Mouse (Mus musculus) CH12.LX (cell line): ENCODE results near the gene Rad54l2. TPM values are rescaled to one million over a fixed set of nuclear protein-coding genes. Genes with fewer than 3 reads are reported as not detected.

Experiments
- DNase-seq: peaks from one replicate; pipeline ENCODE4 v3.0.0-alpha.2; 2013; ENCODE audit errors: extremely low read depth
- H3K27ac ChIP-seq: 2 replicates; pipeline ENCODE4 v1.5.1; 2012; ENCODE audit warnings: low read depth, mild to moderate bottlenecking, control low read depth, moderate library complexity; ENCODE audit not compliant: insufficient read depth
- H3K27me3 ChIP-seq: replicated peaks from 2 replicates; pipeline ENCODE3; 2012; ENCODE audit warnings: inconsistent platforms
- H3K36me3 ChIP-seq, 2 experiments: replicated peaks in 1 of 2; 2 replicates each; pipeline versions ENCODE3 to v1.6.1; 2012; ENCODE audit warnings: inconsistent platforms in 1 of 2, low read length in 1 of 2, mild to moderate bottlenecking in 1 of 2, mixed read lengths in 1 of 2, moderate library complexity in 1 of 2; ENCODE audit not compliant: control insufficient read depth in 1 of 2, insufficient read depth in 1 of 2
- H3K4me1 ChIP-seq, 2 experiments: 2 replicates each; pipeline ENCODE4 v1.6.1; 2012; ENCODE audit warnings: inconsistent platforms in 1 of 2, moderate library complexity in 1 of 2; ENCODE audit not compliant: insufficient read depth in 2 of 2, control insufficient read depth in 1 of 2
- H3K4me2 ChIP-seq: 2 replicates; pipeline ENCODE4 v1.6.1; 2012; ENCODE audit warnings: low read depth, mild to moderate bottlenecking, control low read depth; ENCODE audit not compliant: poor library complexity, insufficient read depth, severe bottlenecking
- H3K4me3 ChIP-seq, 3 experiments: fragments of 150-350 bp in 1 of 3; sonication (generic) in 1 of 3; replicated peaks in 1 of 3; 2 replicates each; pipeline versions ENCODE3 to v1.5.1; 2011 to 2012; ENCODE audit warnings: low read depth in 2 of 3, low read length in 2 of 3, mild to moderate bottlenecking in 2 of 3, moderate library complexity in 2 of 3, control low read depth in 1 of 3, improper control_type of control experiment in 1 of 3, inconsistent platforms in 1 of 3, mixed read lengths in 1 of 3; ENCODE audit not compliant: poor library complexity in 1 of 3
- H3K79me2 ChIP-seq: replicated peaks from 2 replicates; pipeline ENCODE4 v1.6.1; 2012; ENCODE audit warnings: mild to moderate bottlenecking, moderate library complexity; ENCODE audit not compliant: control insufficient read depth, poor library complexity, insufficient read depth, severe bottlenecking; ENCODE audit errors: extremely low read depth
- H3K9ac ChIP-seq: 2 replicates; pipeline ENCODE4 v1.6.1; 2012; ENCODE audit warnings: low read depth, mild to moderate bottlenecking, control low read depth, moderate library complexity; ENCODE audit not compliant: insufficient read depth
- H3K9me3 ChIP-seq: replicated peaks from 2 replicates; pipeline ENCODE3; 2012; ENCODE audit warnings: low read length, inconsistent platforms, mixed read lengths
- BHLHE40 ChIP-seq: IDR thresholded peaks from 2 replicates; pipeline ENCODE4 v1.6.1; 2011; ENCODE audit warnings: mild to moderate bottlenecking, low read depth, low read length, improper control_type of control experiment
- CHD2 ChIP-seq: IDR thresholded peaks from 2 replicates; pipeline ENCODE4 v1.6.1; 2011; ENCODE audit warnings: low read length, improper control_type of control experiment
- CTCF ChIP-seq, 2 experiments: IDR thresholded peaks in 1 of 2; conservative IDR thresholded peaks in 1 of 2; 2 replicates each; pipeline ENCODE4 v1.5.1; 2011 to 2012; ENCODE audit warnings: low read depth in 2 of 2, low read length in 2 of 2, improper control_type of control experiment in 1 of 2, inconsistent platforms in 1 of 2, mild to moderate bottlenecking in 1 of 2, moderate library complexity in 1 of 2
- E2F4 ChIP-seq: IDR thresholded peaks from 2 replicates; pipeline ENCODE4 v1.6.1; 2011; ENCODE audit warnings: low read depth, low read length, improper control_type of control experiment; ENCODE audit not compliant: insufficient replicate concordance
- ETS1 ChIP-seq: conservative IDR thresholded peaks from 2 replicates; pipeline ENCODE4 v1.6.1; 2012; ENCODE audit warnings: low read depth, mild to moderate bottlenecking, inconsistent platforms, low read length, improper control_type of control experiment, moderate library complexity
- GABPA ChIP-seq: IDR thresholded peaks from 2 replicates; pipeline ENCODE4 v1.6.1; 2012; ENCODE audit warnings: low read depth, low read length, improper control_type of control experiment, inconsistent platforms; ENCODE audit not compliant: insufficient replicate concordance
- HCFC1 ChIP-seq: IDR thresholded peaks from 2 replicates; pipeline ENCODE4 v1.6.1; 2012; ENCODE audit warnings: low read depth, mild to moderate bottlenecking, inconsistent platforms, low read length, improper control_type of control experiment
- JUN ChIP-seq: IDR thresholded peaks from 2 replicates; pipeline ENCODE4 v1.6.1; 2011; ENCODE audit warnings: low read depth, mild to moderate bottlenecking, low read length, improper control_type of control experiment, moderate library complexity; ENCODE audit not compliant: insufficient read depth
- JUND ChIP-seq: conservative IDR thresholded peaks from 2 replicates; pipeline ENCODE4 v1.6.1; 2011; ENCODE audit warnings: low read depth, low read length, improper control_type of control experiment
- KAT2A ChIP-seq: IDR thresholded peaks from 2 replicates; pipeline ENCODE4 v1.6.1; 2012; ENCODE audit warnings: low read length, improper control_type of control experiment, inconsistent platforms; ENCODE audit not compliant: insufficient replicate concordance
- MAFK ChIP-seq: IDR thresholded peaks from 2 replicates; pipeline ENCODE4 v1.6.1; 2011; ENCODE audit warnings: low read length, improper control_type of control experiment; ENCODE audit not compliant: insufficient replicate concordance
- MAX ChIP-seq: IDR thresholded peaks from 2 replicates; pipeline ENCODE4 v1.6.1; 2011; ENCODE audit warnings: low read length, improper control_type of control experiment
- MXI1 ChIP-seq: IDR thresholded peaks from 2 replicates; pipeline ENCODE4 v1.6.1; 2011; ENCODE audit warnings: mild to moderate bottlenecking, low read depth, low read length, improper control_type of control experiment
- MYC ChIP-seq: IDR thresholded peaks from 2 replicates; pipeline ENCODE4 v1.6.1; 2011; ENCODE audit warnings: low read depth, mild to moderate bottlenecking, improper control_type of control experiment, low read length
- NELFE ChIP-seq: IDR thresholded peaks from 2 replicates; pipeline ENCODE4 v1.6.1; 2011; ENCODE audit warnings: low read depth, low read length, improper control_type of control experiment
- NRF1 ChIP-seq: IDR thresholded peaks from 2 replicates; pipeline ENCODE4 v1.6.1; 2014; ENCODE audit warnings: low read depth, mild to moderate bottlenecking, inconsistent platforms, low read length, improper control_type of control experiment, moderate library complexity
- PAX5 ChIP-seq: IDR thresholded peaks from 2 replicates; pipeline ENCODE4 v1.6.1; 2012; ENCODE audit warnings: low read length, inconsistent platforms, mixed read lengths
- POLR2AphosphoS2 ChIP-seq: IDR thresholded peaks from 2 replicates; pipeline ENCODE4 v1.6.1; 2011; ENCODE audit warnings: low read depth, low read length, improper control_type of control experiment
- RAD21 ChIP-seq: IDR thresholded peaks from 2 replicates; pipeline ENCODE4 v1.6.1; 2011; ENCODE audit warnings: low read depth, mild to moderate bottlenecking, low read length, improper control_type of control experiment, moderate library complexity
- RCOR1 ChIP-seq: conservative IDR thresholded peaks from 2 replicates; pipeline ENCODE4 v1.6.1; 2012; ENCODE audit warnings: low read depth, mild to moderate bottlenecking, inconsistent platforms, low read length, improper control_type of control experiment
- SIN3A ChIP-seq: IDR thresholded peaks from 2 replicates; pipeline ENCODE4 v1.6.1; 2012; ENCODE audit warnings: low read length, improper control_type of control experiment, inconsistent platforms
- TCF12 ChIP-seq: IDR thresholded peaks from 2 replicates; pipeline ENCODE4 v1.6.1; 2014; ENCODE audit warnings: low read depth, mild to moderate bottlenecking, inconsistent platforms, low read length, improper control_type of control experiment
- UBTF ChIP-seq: IDR thresholded peaks from 2 replicates; pipeline ENCODE4 v1.6.1; 2012; ENCODE audit warnings: low read depth, mild to moderate bottlenecking, inconsistent platforms, low read length, improper control_type of control experiment, moderate library complexity
- USF1 ChIP-seq: IDR thresholded peaks from 2 replicates; pipeline ENCODE4 v1.6.1; 2014; ENCODE audit warnings: low read depth, mild to moderate bottlenecking, inconsistent platforms, low read length, improper control_type of control experiment
- USF2 ChIP-seq: conservative IDR thresholded peaks from 2 replicates; pipeline ENCODE4 v1.6.1; 2011; ENCODE audit warnings: low read depth, low read length, improper control_type of control experiment
- ZC3H11A ChIP-seq: IDR thresholded peaks from 2 replicates; pipeline ENCODE4 v1.6.1; 2012; ENCODE audit warnings: low read depth, mild to moderate bottlenecking, inconsistent platforms, low read length, improper control_type of control experiment
- ZNF384 ChIP-seq: IDR thresholded peaks from 2 replicates; pipeline ENCODE4 v1.6.1; 2012; ENCODE audit warnings: low read depth, low read length, improper control_type of control experiment, inconsistent platforms
- dilution Hi-C: fragments of 300-500 bp; cut with MboI; formaldehyde crosslinking; loops from 2 replicates; pipeline ENCODE4 v1.14.3; 2020; ENCODE audit warnings: low sequenced_read_pairs; ENCODE audit not compliant: extremely low pct_unique_long_range_greater_than_20kb, extremely low pct_ligation_motif_present
- in situ Hi-C: fragments of 300-500 bp; cut with MboI; formaldehyde crosslinking; loops from 3 replicates; pipeline ENCODE4 v1.14.3; 2019; ENCODE audit warnings: low sequenced_read_pairs, low pct_ligation_motif_present, low pct_unique_long_range_greater_than_20kb, mixed read lengths
- polyA plus RNA-seq: library from polyadenylated mRNA; unstranded; fragments of >175 nt; gene quantifications from 2 replicates; pipeline ENCODE4 v1.2.1, GENCODE M21; 2012; ENCODE audit warnings: low read depth; ENCODE audit not compliant: insufficient read length
- total RNA-seq, 2 experiments: library from RNA; depleted of rRNA; stranded (reverse); fragments of 300-350 nt in 1 of 2; fragments of >200 nt in 1 of 2; gene quantifications; 2 replicates each; pipeline ENCODE4 v1.2.3; 2012 to 2014

Rad54l2 gene
- total and polyA plus RNA-seq, 3 experiments = 7.2 to 16.5 (median 11.6) TPM

DNA sequence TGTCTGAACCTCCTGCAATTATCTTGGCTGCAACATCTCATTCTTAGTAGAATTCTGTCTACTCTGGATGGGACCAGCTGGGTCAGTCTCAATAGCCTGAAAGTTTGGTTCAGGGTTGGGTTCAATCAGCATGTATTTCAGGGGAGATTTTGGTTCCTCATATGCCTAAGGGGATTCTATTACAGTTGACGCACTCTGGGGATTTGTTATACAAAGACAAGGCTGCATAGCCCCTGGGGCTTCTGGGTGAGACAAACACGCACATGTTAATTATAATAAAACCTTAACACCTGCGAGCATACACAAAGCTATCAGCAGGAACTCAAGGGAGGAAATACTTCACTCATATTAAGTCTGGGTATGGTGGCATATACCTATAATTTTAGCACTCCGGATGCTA, 17.5 kb upstream of the Rad54l2 start:
- Histone ChIP-seq H3K27ac (no peak overlapping the region), H3K9ac (no peak overlapping the region), H3K27me3 (peaks cover 14% of the 10 kb centered on the region), H3K36me3 (no peaks in the 10 kb centered on the region), H3K4me3 (no peak overlapping the region), H3K79me2 (no peaks in the 10 kb centered on the region), H3K9me3 (peaks cover 30% of the 10 kb centered on the region), H3K4me1 (no peaks in the 10 kb centered on the region), H3K4me2 (no peak overlapping the region)
- in situ Hi-C loops = no loop called here
- no peak for DNase-seq
- no peak for TF ChIP-seq NELFE
- TF ChIP-seq USF2 = no peak
- TF ChIP-seq RAD21 = no peak
- TF ChIP-seq GABPA = no peak
- no peak for TF ChIP-seq TCF12
- no peak for TF ChIP-seq PAX5
- TF ChIP-seq ZC3H11A = no peak
- TF ChIP-seq MAX = no peak
- no peak for TF ChIP-seq ZNF384
- TF ChIP-seq JUN = no peak
- TF ChIP-seq CTCF (conservative IDR thresholded peaks at IDR 0.05 in 1 of 2, IDR thresholded peaks at IDR 0.05 in 1 of 2; ENCODE audit: low read depth in 2 of 2, low read length in 2 of 2) = no peak
- TF ChIP-seq UBTF = no peak
- TF ChIP-seq NRF1 = no peak
- TF ChIP-seq ETS1 = no peak
- no peak for TF ChIP-seq MAFK
- no peak for TF ChIP-seq E2F4
- TF ChIP-seq SIN3A = no peak
- no peak for TF ChIP-seq POLR2AphosphoS2
- no peak for TF ChIP-seq USF1
- dilution Hi-C loops = no loop called here

DNA sequence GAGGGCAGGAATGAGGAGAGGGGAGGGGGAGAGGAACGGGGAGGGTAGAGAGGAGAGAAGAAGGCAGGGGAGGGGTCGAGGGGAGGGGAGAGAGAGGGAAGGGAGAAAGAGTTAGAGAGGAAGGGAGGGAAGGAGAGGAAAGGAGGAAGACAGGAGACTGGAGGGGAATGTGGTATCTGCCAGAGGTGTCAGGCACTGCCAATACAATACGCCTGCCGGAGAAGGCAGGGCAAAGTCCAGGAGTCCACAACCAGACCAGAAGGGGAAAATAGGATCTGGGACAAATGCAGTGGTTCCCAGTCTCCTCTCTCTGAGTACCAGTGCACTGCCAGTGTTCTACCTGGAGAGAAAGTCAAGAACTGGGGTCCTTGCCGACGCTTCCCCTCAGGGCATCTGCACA, 1.8 kb upstream of the Rad54l2 start:
- dilution Hi-C loops = loop anchor here (25.0 kb wide), 1 partner anchor 104 kb away; the partner anchor contains the start of gene Tex264
- DNase-seq = no peak
- H3K79me2 ChIP-seq = peaks cover 8% of the 10 kb centered on the region; the same call in 1 of the 2 replicates
- H3K27ac ChIP-seq = no peak overlapping the region
- in situ Hi-C loops = no loop called here
- no peak overlapping the region for H3K4me3 ChIP-seq
- H3K27me3 ChIP-seq = peaks cover 25% of the 10 kb centered on the region
- TF ChIP-seq SIN3A (no peak), JUND (no peak), MXI1 (no peak), BHLHE40 (no peak), POLR2AphosphoS2 (no peak), MAX (no peak), CHD2 (no peak), MYC (no peak), HCFC1 (no peak), PAX5 (no peak), JUN (no peak), ZC3H11A (no peak), RAD21 (no peak), KAT2A (no peak), MAFK (no peak), TCF12 (no peak), RCOR1 (no peak)
- H3K4me1 ChIP-seq = peaks cover 3 to 20% of the 10 kb centered on the region in 2 experiments; a peak in 3 of 4 replicates
- H3K4me2 ChIP-seq = no peak overlapping the region
- no peaks in the 10 kb centered on the region for H3K36me3 ChIP-seq
- H3K9me3 ChIP-seq = no peaks in the 10 kb centered on the region
- H3K9ac ChIP-seq = no peak overlapping the region
